ENCODE assay signal across 11 mouse cellular contexts in genomic region chr15:68445341-68445740, GRCm38 (mm10).
A peak's percentile ranks its signal among the peaks of the same experiment; 100 is the strongest.
DNase-seq lines count a peak whose midpoint lies in the region; ATAC-seq and TF ChIP-seq lines count a peak whose summit lies in the region.
"Had no signal": no experiment of that assay in that cellular context is flagged by ENCODE, and none has a peak within 500 bp of the region (broad histone marks: within the 10 kb centered on the region; RNA-seq: fewer than 3 reads in every experiment).

No protein-coding gene starts in this region.

- intact Hi-C loops in left cerebral cortex, adult 2 months (cut with DNase I), result loop anchor here (5.0 to 10.0 kb wide), 2 partner anchors 72 to 209 kb away; no protein-coding TSS in a partner anchor

- H3K27ac ChIP-seq in left cerebral cortex, adult 2 months, result peak overlapping the region; percentile 76
- H3K27ac ChIP-seq in kidney, embryonic 15.5 days, result no peak overlapping the region
- H3K27ac ChIP-seq: limb, embryonic 12.5 days had no signal

- no peak; the same call in 1 of the 2 replicates for TF ChIP-seq CTCF in left cerebral cortex, adult 2 months (IDR thresholded peaks at IDR 0.05)

- H3K36me3 ChIP-seq in kidney, embryonic 15.5 days, result no peaks in the 10 kb centered on the region
- H3K36me3 ChIP-seq: limb, embryonic 12.5 days had no signal

- DNase-seq in retina, embryonic 14.5 days (ENCODE audit: low spot score), result peak; percentile 12
- no peak for DNase-seq in retina, postnatal 1 day
- peak; percentile 20 to 69 for DNase-seq in left cerebral cortex, adult 2 months (ENCODE audit: extremely low spot score in 1 of 2, low spot score in 2 of 2)
- DNase-seq in kidney, adult 8-10 months, result no peak
- DNase-seq in thymus, postnatal 0 days (ENCODE audit: low spot score), result no peak
- DNase-seq: thymus, postnatal 14 days had no signal

- no peaks in the 10 kb centered on the region for H3K4me1 ChIP-seq in kidney, embryonic 15.5 days
- H3K4me1 ChIP-seq: limb, embryonic 12.5 days had no signal

- peak; percentile 86 for ATAC-seq in frontal cortex, adult (ENCODE audit: low TSS enrichment)
- ATAC-seq in kidney, embryonic 15.5 days (replicated peaks; ENCODE audit: low FRiP score), result no peak
- ATAC-seq: activated CD4-positive, CD25-positive, alpha-beta regulatory T cell, adult 4 months; lung, postnatal 0 days had no signal

- H3K9ac ChIP-seq in kidney, embryonic 15.5 days, result no peak overlapping the region
- H3K9ac ChIP-seq: limb, embryonic 12.5 days had no signal

- H3K4me3 ChIP-seq in left cerebral cortex, adult 2 months, result no peak overlapping the region
- no peak overlapping the region for H3K4me3 ChIP-seq in kidney, embryonic 15.5 days (replicated peaks)
- H3K4me3 ChIP-seq: limb, embryonic 12.5 days had no signal

- H3K9me3 ChIP-seq in kidney, embryonic 15.5 days (replicated peaks), result no peaks in the 10 kb centered on the region
- H3K9me3 ChIP-seq: limb, embryonic 12.5 days had no signal

- H3K4me2 ChIP-seq in kidney, embryonic 15.5 days, result no peak overlapping the region
- H3K4me2 ChIP-seq: limb, embryonic 12.5 days had no signal

- no peaks in the 10 kb centered on the region for H3K27me3 ChIP-seq in kidney, embryonic 15.5 days
- H3K27me3 ChIP-seq: limb, embryonic 12.5 days had no signal

- 59% methylated on average over 7 of the region's 7 CpGs for WGBS in kidney, embryonic 15.5 days

Comparison
In these comparisons a context has a peak if more than half of its experiments do, and no peak if none do; other contexts are left out.
1. DNase-seq: peak in retina, embryonic 14.5 days (single experiment) and left cerebral cortex, adult 2 months (2 of 2); none in retina, postnatal 1 day (single experiment), kidney, adult 8-10 months (0 of 2) and thymus, postnatal 0 days (single experiment).